Mouse (Mus musculus): ENCODE results near the gene Afdn. TPM values are rescaled to one million over a fixed set of nuclear protein-coding genes. Genes with fewer than 3 reads are reported as not detected.
A peak's percentile ranks its signal among the peaks of the same experiment; 100 is the strongest.
"Not testable (repeated sequence)": the region's sequence is repeated elsewhere in the genome, so short reads cannot be mapped to it uniquely, and the experiment has no call there.

Afdn gene
- total RNA-seq, 1 experiment = 92.4 TPM

DNA sequence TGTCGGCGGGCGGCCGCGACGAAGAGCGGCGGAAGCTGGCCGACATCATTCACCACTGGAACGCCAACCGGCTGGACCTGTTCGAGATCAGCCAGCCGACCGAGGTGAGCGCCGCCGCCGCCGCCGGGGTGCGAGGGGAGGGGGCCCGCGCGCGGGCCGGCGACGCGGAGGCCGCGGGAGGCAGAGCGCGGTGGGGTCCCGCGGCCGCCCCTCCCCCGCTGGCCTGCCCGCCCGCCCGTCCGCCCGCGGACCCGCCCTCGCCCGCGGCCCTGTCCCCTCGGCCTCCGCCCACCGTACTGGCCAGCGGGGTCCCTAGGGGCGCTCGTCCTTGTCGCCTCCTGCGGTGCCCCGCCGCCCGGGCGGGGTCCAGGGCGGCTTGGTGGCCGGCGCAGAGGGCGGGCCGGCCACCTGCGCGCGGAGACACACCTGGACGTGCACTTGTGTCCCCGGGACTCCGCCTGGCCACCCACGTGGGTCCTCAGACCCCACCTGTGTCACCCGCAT lies 388 bp downstream of the Afdn start:
- in situ Hi-C loops (cut with MboI; ENCODE audit: low sequenced_read_pairs in 2 of 2, unreplicated experiment in 2 of 2) = no loop called here
- no peak for DNase-seq (ENCODE audit: low read depth, low spot score)
- Histone ChIP-seq H3K9ac (ENCODE audit: insufficient read depth, low read depth, low read length, poor library complexity, severe bottlenecking) (peak overlapping the region; percentile 87), H3K4me3 (ENCODE audit: insufficient read depth in 1 of 2, low read depth in 1 of 2, low read length in 2 of 2, poor library complexity in 1 of 2, severe bottlenecking in 1 of 2) (peak overlapping the region; percentile 91 to 96), H3K4me1 (ENCODE audit: control insufficient read depth in 2 of 2, insufficient read depth in 2 of 2, low read length in 2 of 2, poor library complexity in 1 of 2) (peaks cover 2 to 3% of the 10 kb centered on the region in 2 experiments; a peak in 1 of 4 replicates), H3K36me3 (ENCODE audit: control insufficient read depth, insufficient read depth, low read length, poor library complexity, severe bottlenecking) (no peaks in the 10 kb centered on the region), H3K27ac (ENCODE audit: insufficient read depth, low read depth, low read length, poor library complexity, severe bottlenecking) (peak overlapping the region; percentile 79), H3K9me3 (ENCODE audit: control insufficient read depth, insufficient read depth, low read depth, low read length) (no peaks in the 10 kb centered on the region)
- TF ChIP-seq HCFC1 (IDR thresholded peaks at IDR 0.05; ENCODE audit: borderline replicate concordance, insufficient read depth, low read length) = no peak
- TF ChIP-seq ZNF384 (IDR thresholded peaks at IDR 0.05; ENCODE audit: low read depth, low read length) = no peak
- no peak for TF ChIP-seq CHD2 (IDR thresholded peaks at IDR 0.05; ENCODE audit: low read depth, low read length)
- no peak for TF ChIP-seq MAFK (IDR thresholded peaks at IDR 0.05; ENCODE audit: insufficient read depth, low read depth, low read length)
- no peak for TF ChIP-seq ZC3H11A (IDR thresholded peaks at IDR 0.05; ENCODE audit: borderline replicate concordance, low read depth, low read length)

- TF ChIP-seq MAFK (IDR thresholded peaks at IDR 0.05; ENCODE audit: insufficient read depth, low read depth, low read length) = no peak
- no peak for TF ChIP-seq CHD2 (IDR thresholded peaks at IDR 0.05; ENCODE audit: low read depth, low read length)
- no peak for TF ChIP-seq ZC3H11A (IDR thresholded peaks at IDR 0.05; ENCODE audit: borderline replicate concordance, low read depth, low read length)
- no peak for TF ChIP-seq ZNF384 (IDR thresholded peaks at IDR 0.05; ENCODE audit: low read depth, low read length)
- no peak for TF ChIP-seq HCFC1 (IDR thresholded peaks at IDR 0.05; ENCODE audit: borderline replicate concordance, insufficient read depth, low read length)
- in situ Hi-C loops (cut with MboI; ENCODE audit: low sequenced_read_pairs in 2 of 2, unreplicated experiment in 2 of 2) = no loop called here
- Histone ChIP-seq H3K36me3 (ENCODE audit: control insufficient read depth, insufficient read depth, low read length, poor library complexity, severe bottlenecking) (no peaks in the 10 kb centered on the region), H3K9me3 (ENCODE audit: control insufficient read depth, insufficient read depth, low read depth, low read length) (no peaks in the 10 kb centered on the region), H3K4me1 (ENCODE audit: control insufficient read depth in 2 of 2, insufficient read depth in 2 of 2, low read length in 2 of 2, poor library complexity in 1 of 2) (peaks cover 0 to 3% of the 10 kb centered on the region in 2 experiments; a peak in 1 of 4 replicates), H3K27ac (ENCODE audit: insufficient read depth, low read depth, low read length, poor library complexity, severe bottlenecking) (peak within 1 kb of the TSS; percentile 79), H3K9ac (ENCODE audit: insufficient read depth, low read depth, low read length, poor library complexity, severe bottlenecking) (peak within 1 kb of the TSS; percentile 87), H3K4me3 (ENCODE audit: insufficient read depth in 1 of 2, low read depth in 1 of 2, low read length in 2 of 2, poor library complexity in 1 of 2, severe bottlenecking in 1 of 2) (peak within 1 kb of the TSS; percentile 91 to 96)
- no peak for DNase-seq (ENCODE audit: low read depth, low spot score)
Observed at GRCm38 (mm10) chr17:13761179-13761913, 1.0 kb downstream of the Afdn start, which contains the start of gene Tcte2. Gene Tcte2 (minus strand): TSS chr17:13761825.

DNA sequence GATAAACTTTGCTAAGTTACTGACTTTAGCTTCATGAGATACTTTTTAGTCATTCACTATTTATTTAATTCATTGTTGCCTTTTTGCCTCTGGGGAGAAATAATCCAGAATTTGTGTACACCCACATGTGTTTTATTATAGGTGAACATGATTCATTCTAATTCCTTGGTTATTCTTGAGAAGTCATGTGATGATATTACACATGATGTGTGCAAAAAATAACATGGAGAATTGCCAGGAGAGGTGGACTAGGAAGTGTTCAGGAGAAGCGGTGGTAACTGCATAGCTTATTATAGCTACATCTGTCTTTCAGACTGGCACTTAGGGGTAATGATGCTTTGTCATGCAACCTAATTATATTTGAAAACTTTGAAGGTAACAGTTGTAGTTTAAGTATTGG lies 3.5 kb downstream of the Afdn start:
- no peak overlapping the region for H3K9ac ChIP-seq (ENCODE audit: insufficient read depth, low read depth, low read length, poor library complexity, severe bottlenecking)
- H3K27ac ChIP-seq (ENCODE audit: insufficient read depth, low read depth, low read length, poor library complexity, severe bottlenecking) = no peak overlapping the region
- DNase-seq (ENCODE audit: low read depth, low spot score) = no peak
- no peaks in the 10 kb centered on the region for H3K4me1 ChIP-seq (ENCODE audit: control insufficient read depth in 2 of 2, insufficient read depth in 2 of 2, low read length in 2 of 2, poor library complexity in 1 of 2)
- in situ Hi-C loops (cut with MboI; ENCODE audit: low sequenced_read_pairs in 2 of 2, unreplicated experiment in 2 of 2) = no loop called here
- no peak for TF ChIP-seq MAFK (IDR thresholded peaks at IDR 0.05; ENCODE audit: insufficient read depth, low read depth, low read length)
- no peak for TF ChIP-seq ZNF384 (IDR thresholded peaks at IDR 0.05; ENCODE audit: low read depth, low read length)
- TF ChIP-seq HCFC1 (IDR thresholded peaks at IDR 0.05; ENCODE audit: borderline replicate concordance, insufficient read depth, low read length) = no peak
- TF ChIP-seq CHD2 (IDR thresholded peaks at IDR 0.05; ENCODE audit: low read depth, low read length) = no peak
- no peak for TF ChIP-seq ZC3H11A (IDR thresholded peaks at IDR 0.05; ENCODE audit: borderline replicate concordance, low read depth, low read length)
- H3K4me3 ChIP-seq (ENCODE audit: insufficient read depth in 1 of 2, low read depth in 1 of 2, low read length in 2 of 2, poor library complexity in 1 of 2, severe bottlenecking in 1 of 2) = no peak overlapping the region
- H3K36me3 ChIP-seq (ENCODE audit: control insufficient read depth, insufficient read depth, low read length, poor library complexity, severe bottlenecking) = no peaks in the 10 kb centered on the region
- no peaks in the 10 kb centered on the region for H3K9me3 ChIP-seq (ENCODE audit: control insufficient read depth, insufficient read depth, low read depth, low read length)

- in situ Hi-C loops (cut with MboI; ENCODE audit: low sequenced_read_pairs in 2 of 2, unreplicated experiment in 2 of 2) = not testable (repeated sequence)
Observed at GRCm38 (mm10) chr17:13764911-13765310, 4.6 kb downstream of the Afdn start.

More at GRCm38 (mm10) chr17:13764911-13765310, 4.6 kb downstream of the Afdn start:
- H3K4me3 ChIP-seq (ENCODE audit: insufficient read depth in 1 of 2, low read depth in 1 of 2, low read length in 2 of 2, poor library complexity in 1 of 2, severe bottlenecking in 1 of 2); H3K9me3 ChIP-seq (ENCODE audit: control insufficient read depth, insufficient read depth, low read depth, low read length); H3K36me3 ChIP-seq (ENCODE audit: control insufficient read depth, insufficient read depth, low read length, poor library complexity, severe bottlenecking); H3K27ac ChIP-seq (ENCODE audit: insufficient read depth, low read depth, low read length, poor library complexity, severe bottlenecking); DNase-seq (ENCODE audit: low read depth, low spot score); H3K9ac ChIP-seq (ENCODE audit: insufficient read depth, low read depth, low read length, poor library complexity, severe bottlenecking); H3K4me1 ChIP-seq (ENCODE audit: control insufficient read depth in 2 of 2, insufficient read depth in 2 of 2, low read length in 2 of 2, poor library complexity in 1 of 2): not testable (repeated sequence)

Measured in ES-E14 (cell line).